Mouse (Mus musculus) thymus, adult 18-20 months (tissue): ENCODE measurements at regions not wholly inside any gene's neighbourhood (a gene's known extent, or its start where the extent isn't known, plus 50 kb on each side); places are given as distances from the start of the nearest gene placed in this dataset.

Source experiments
- DNase-seq, 2 experiments: peaks; one replicate each; pipeline ENCODE4 v3.0.0; 2022; ENCODE audit warnings: mixed read lengths in 2 of 2

DNA sequence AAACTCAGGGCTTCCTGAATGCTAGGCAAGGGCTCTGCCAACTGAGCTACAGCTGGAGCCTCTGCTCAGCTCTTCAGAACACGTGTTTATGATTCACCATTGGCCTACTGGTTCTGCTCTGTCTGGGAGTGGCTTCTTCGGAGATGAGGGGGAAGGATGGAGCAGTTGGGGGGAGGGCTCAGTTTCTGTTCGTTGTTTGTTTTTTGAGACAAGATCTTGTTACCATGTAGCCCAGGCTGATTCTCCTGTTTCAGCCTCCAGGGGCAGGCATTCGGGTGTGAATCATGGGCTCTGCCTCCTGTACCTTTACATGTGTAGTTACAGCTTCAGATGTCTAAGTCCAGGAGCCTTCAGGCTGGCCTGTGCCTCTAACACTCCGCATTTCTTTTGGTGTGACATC lies 285.3 kb upstream of the Gadl1 start:
- DNase-seq = peak; percentile 39 to 67

DNA sequence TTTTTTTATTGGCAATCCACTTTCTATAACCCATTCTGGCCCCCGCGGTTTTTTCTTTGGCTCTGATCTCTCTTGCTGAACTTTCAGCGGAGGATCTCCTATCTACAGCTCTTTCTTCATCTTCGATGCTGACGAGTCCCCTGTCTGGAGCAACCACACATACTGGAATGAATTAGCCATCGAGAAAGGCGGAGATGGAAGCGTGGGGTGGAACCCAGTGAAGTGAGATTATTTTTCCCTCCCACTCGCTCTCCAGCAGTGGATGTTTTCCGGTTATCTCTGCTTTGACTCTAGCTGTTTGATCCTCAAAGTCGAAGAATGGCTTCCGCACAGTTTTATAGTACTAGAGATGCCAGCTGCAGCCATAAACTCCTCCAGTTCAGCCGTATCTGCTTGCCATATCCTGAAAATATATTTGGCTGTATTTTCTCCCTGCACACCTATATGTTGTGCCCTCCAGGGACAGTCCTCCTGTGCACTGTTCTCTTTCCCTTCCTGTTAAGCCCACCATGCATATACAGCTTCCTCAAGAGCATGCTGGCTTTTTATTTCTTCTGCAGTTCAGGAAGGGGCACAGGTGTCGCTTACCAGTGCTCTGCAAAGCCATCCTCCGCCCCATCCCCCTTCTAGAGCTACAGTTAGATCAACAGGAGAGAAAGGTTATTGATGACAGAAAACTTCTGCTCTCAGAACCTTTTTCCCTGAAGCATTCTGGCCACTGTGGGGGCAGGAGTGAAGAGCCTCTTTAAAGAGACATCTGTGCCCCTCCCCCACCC lies 284.3 kb upstream of the Gadl1 start:
- peak in 1 of 2 experiments; percentile 56 for DNase-seq

DNA sequence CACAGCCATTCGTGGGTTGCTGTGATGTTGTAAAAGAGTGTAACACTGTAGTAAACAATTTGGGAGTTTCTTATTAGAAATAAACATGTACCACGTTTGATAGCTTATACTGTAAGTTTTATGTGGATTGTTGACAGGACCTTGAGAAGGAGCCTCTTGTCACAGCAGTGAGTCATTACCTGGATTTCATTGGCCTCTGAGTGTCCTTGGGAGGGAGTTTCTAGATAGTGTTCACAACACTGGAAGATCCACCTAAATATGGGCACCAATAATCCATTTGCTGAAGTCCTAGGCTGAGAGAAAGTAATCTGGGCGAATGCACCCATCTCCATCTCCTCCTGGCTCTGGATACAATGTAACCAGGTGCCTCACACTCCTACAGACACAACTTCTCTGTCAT lies 281.7 kb upstream of the Gadl1 start:
- no peak for DNase-seq

DNA sequence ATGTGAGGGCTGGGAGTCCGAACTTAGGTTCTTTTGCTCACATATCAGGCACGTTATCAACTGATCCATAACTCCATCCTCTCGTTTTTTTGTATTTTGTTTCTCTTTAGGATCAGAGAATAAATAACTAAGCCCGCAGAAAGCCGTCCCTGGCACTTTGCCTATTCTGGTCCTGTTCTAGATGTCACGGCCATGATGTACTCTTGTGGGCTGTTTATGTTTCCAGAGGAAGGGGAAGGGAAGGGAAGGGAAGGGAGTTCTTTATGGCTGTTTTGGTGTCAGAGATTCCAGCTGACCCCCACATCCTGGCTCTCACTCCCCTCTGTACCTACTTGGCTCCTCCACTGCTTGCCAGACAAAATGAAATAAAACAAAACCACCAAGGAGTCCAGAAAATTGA lies 272.1 kb upstream of the Gadl1 start:
- DNase-seq = no peak

DNA sequence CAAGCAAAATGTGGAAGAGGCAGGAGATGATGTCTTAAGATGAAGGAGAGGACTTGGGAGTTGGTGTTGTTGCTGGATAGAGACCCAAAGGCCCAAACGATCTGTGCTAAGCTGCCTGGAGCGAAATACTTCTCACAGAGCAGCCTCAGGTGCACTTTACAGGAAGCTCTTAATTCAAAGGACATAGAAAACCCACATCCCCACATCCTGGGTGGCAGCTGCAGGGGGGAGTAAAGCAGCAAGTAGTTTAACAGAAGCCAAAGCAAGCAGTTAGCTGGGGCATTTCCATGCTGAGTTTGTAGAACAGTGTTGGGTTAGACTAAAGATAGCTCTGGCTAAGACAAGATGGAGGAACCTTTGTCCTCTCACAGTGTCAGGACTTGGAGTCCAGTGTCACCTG lies 268.5 kb upstream of the Gadl1 start:
- peak; percentile 35 to 69 for DNase-seq

DNA sequence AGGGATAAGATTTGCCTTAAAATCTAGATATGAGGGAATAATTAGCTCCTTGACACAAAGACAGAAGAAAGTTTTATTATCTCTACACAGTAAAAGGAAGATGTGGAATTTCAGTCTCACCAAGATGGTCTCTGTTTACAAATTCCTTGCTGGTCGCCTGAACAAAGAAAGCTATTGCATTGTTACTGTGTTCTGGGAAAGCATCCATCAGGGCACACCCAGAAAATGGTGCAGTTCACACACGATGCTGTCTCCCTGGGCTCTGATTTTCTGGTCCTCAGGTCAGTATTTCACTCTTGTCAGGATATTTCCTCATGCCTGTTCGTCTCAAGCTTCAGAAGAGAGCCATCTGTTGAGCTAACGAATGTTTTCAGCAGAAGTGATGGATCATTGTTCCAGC lies 267.2 kb upstream of the Gadl1 start:
- DNase-seq = no peak

DNA sequence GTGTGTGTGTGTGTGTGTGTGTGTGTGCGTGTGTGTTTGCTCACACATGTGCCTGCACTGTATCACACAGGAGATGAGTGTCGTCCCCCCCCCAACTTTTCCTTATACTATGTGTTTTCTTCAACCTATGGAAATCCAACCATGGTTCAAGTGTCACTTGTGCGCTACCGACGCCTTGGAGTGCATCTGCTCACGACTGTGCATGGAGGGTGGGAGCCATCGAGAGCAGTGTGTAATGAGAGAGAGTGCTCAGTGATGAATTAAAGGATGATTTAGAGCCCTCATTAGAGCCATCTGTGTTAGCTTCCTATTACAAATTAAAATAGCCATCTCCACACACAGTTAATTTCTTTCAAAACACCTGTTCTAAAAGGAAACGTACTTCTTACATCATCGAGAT lies 264.3 kb upstream of the Gadl1 start:
- DNase-seq = no peak

DNA sequence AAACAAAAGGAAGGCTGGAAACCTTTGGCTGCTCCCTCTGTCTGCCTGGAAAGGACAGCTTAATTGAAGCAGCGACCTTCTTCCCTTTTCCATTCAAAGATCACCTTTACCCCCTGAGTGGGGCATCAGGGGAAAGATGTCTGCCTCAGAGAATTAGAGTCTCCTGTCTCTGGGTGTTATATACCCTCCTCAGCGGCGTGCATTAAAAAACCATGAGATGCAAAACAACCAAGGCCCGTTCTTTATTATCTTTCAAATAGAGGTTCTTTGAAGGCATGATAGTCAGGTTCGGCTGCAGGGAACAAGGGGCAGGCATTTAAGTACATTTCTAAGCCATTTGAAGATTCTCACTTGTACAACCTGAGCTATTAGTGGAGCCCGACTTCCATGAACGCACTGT lies 263.0 kb upstream of the Gadl1 start:
- no peak for DNase-seq

DNA sequence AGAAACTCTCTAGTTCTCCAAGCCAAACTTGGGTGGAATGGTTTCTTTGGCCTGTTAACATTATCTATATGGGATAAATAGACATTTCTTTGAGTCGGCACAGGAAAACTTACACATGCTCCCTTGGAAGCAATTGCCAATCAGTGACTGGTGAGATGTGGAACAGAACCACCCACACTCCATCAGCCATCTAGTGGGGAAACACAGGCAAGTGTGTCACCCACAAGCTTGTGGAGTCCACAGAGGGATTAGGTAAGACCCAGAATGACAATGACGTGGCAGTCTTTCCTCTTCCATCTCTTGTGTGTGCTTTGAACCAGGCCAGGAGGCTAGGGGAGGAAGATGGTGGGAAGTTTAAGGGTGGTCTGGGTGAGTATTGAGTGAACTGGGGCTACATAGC lies 257.5 kb upstream of the Gadl1 start:
- no peak for DNase-seq

DNA sequence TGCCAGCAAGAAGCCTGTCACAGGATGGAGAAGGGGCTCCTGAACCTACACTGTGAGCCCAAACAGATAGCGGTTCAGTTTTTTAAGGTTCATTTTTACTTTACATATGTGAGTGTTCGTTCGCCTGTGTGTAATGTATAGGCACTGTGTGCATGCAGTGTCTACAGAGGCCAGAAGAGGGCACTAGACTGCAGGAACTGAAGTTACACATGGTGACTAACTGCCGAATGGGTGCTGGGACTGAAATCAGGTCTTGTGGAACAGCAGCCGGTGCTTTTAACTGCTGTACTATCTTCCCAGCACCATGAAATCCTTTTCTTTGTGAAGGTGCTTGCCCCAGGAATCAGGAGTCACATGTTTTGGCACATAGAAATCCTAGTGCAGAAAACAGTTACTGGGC lies 256.1 kb upstream of the Gadl1 start:
- no peak for DNase-seq

DNA sequence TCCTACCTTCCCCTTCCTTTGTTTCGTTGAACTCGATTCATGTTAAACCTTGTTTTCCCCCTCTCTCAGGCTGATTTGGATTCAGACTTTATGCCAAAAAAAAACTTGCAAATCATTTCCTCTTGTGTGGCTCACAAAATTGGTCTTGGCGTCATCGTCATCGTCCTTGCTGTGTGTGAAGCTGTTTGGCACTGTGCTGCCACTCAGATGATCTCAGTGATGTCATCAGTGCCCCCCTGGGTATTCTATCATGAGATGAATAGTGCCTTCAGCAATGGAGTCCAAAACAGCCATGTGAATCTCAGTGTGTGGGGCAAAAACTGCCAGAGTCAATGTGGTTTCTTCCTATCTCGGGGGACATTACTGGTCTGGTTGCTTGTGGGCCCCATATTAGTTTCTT lies 254.3 kb upstream of the Gadl1 start:
- no peak for DNase-seq

DNA sequence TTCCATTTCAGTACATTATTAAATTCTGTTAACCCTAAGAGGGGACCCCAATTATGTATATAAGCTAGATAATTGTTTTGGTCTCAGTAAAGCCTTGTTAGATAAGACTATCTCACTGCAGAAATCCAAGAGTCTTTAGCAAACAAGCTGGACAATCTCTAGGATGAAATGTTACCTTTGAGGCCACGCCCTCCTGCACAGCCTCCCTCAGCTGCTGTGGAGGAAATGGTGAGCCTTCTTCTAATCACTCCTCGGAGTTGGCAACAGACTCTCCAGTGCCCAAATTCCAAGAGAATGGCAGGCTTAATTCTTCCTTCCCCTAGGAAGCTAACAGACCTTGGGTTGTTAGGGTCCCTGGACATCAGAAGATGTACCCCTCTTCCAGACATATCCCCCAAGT lies 252.7 kb upstream of the Gadl1 start:
- DNase-seq = no peak

DNA sequence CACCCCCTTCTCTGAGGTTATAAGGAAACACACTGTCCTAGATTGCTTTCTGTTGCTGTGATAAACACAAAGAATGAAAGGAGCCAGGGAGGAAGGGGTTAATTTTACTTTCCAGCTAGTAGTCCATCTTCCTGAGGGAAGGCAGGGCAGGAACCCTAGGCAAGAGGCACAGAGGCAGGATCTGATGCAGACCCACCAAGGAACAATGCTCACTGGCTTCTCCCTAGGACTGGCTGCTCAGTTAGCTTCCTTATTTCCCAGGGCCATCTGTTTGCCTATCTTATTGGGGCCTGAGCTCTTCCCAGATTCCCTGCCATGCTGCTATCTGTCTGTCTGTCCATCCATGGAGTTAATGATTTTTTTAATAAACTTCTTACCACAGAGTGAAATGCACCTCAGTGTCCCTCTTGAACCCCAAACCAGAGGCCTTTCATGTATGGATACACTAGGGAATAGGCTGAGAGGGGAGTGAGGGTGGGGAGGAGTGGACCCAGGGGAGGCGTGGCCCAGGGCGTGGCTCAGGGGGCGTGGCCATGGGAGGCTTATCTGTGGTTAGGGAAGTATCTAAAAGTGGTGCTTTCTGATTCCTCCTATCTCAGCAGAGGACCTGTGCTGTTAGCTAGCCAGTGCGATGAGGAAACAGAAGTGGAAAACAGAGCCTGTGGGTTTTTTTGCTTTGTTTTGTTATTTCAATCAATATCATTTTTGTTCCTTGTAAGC lies 252.1 kb upstream of the Gadl1 start:
- no peak for DNase-seq

DNA sequence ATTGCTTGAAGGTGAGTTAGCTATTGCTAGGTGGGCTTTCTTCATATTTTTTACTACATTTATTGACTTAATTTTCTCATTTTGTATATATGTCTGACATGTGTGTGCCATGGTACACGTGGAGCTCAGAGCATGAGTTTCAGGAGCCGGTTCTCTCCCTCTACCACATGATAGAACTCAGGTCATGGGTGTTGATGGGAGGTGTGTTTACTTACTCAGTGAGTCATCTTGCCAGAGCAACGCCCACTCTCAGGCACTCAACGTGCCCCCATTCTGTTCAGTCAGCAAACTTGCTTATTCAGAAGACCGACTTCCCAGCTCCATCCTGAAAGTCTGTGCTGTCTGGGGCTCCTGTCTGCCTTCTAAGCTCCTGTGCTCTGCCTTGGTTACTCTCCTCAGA lies 250.8 kb upstream of the Gadl1 start:
- no peak for DNase-seq

DNA sequence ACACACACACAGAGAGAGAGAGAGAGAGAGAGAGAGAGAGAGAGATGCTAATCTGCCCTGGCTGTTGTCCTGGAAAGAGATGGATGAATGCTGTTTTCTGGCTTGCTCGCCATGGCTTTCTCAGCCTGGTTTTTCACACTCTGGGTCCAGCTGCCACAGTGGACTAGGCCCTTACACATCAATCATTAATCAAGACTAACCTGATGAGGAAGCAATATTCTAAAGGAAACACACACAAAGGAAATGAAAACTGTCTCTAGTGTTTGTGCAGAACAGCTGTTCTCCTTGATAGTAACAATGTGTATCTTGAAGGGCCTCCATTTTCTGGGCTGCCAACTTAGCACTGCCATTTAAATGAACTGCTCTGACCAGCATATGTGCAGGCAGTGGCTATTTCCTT lies 248.9 kb upstream of the Gadl1 start:
- DNase-seq = no peak

DNA sequence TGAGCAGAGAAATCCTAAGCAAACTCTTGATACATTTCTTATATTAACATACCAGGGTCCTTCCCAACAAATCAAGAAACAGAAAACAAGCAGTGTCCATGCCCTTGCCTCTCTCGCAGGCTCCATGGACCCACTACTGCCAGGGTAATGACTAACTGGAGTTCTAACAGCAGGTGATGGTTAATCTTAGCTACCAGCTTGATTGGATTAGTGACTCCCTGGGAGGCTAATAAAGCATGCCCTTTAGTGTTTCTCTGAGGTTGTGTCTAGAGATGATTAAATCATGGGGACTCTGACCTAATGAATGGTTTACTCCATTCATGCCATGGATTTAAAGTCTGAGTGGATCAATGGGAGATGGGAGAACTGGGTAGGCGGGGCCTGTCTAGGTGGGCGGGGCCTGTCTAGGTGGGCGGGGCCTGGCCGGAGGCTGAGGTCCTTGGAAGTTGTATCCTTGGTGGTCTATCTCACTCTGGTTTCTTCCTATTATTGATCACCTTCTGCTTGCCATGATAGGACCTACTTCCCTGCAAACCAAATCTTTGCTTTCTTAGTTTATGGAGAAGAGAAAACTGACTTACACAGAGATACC lies 247.3 kb upstream of the Gadl1 start:
- DNase-seq = no peak

DNA sequence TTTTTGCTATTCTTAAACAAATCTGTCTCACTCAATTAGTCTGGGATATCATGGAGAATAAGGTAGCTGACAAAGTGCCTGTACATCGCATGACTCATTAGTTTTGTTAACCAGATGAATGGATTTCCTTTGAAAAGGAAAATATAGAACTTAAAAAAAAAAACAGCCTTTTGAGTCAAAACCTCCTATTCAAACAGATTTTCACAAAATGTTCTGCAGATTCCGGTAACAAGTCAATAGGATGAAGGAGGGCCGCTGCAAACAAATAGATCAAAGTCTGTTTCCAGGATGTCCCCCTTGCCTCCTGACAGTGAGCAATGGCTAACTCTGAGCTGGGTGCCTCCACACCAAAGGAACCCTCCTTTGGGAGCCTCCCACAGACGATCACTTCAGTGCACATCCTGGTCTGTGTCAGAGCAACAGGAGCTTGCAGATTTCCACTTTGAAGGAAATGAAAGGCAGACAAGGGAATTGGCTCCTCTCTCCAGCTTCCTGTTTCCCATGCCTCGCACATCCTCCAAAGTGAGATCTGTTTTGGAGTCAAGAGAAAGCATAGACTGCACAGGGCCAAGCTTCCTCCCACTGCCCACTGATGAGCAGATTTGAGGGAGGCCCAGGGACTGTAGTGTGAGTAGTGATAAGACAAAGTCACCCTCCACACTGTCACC lies 243.8 kb upstream of the Gadl1 start:
- no peak for DNase-seq

DNA sequence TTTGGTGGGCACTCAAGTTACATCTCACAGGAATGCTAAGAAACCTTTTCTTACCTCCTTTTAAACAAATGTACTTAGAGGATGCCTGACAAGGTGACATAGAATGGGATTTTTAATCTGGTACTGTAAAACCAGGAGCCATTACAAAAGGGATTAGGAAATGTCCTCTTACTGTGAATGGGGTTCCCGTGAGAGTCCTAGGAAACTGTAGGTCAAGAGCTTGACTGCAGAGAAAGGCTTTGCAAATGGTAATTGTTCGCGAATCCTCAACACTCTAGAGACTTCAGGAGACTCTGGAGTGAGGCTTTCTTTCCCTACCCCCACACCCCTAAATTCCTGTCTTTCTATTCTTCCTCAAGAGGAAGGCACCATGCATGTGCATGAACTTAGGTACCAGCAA lies 242.7 kb upstream of the Gadl1 start:
- no peak for DNase-seq

DNA sequence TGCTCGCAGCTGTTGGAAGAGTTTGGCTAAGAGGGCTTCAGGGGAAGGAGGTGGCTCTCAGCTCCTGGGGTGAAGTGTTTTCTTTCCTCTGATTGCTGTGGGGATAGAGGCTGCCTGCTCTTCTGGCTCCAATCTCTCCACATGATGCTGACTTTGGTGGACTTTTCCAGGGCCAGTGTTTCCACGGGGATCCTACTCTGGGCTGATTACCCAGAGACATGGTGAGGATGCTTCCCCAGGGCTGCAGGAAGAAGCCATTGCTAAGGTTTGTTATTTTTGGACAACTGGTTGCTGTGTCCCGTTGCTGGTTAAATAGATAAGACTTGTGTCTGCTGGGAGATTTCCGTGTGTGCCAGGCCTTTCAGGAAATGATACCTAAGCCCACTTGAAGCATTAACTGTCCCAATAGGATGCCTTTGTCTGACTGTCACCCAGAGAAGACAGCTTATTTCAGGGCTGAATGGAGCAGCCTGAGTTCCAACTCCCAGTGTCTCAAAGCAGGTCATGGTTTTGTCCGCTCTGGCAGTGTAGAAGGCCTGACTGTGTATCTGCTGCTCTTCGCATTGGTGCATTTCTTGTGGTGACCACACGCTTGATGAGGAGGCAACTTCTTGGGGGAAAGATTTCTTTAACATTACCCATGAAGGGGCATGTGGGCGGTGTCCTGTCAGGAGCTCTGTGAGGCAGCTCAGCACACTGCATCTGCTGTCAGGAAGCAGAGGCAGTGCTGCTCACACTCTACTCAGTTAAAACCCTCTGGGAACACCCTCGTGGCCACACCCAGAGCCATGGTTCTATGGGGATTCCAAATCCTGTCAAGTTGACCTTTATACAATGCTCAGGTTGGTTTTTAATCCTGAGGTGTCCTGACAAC lies 228.3 kb upstream of the Gadl1 start:
- no peak for DNase-seq

DNA sequence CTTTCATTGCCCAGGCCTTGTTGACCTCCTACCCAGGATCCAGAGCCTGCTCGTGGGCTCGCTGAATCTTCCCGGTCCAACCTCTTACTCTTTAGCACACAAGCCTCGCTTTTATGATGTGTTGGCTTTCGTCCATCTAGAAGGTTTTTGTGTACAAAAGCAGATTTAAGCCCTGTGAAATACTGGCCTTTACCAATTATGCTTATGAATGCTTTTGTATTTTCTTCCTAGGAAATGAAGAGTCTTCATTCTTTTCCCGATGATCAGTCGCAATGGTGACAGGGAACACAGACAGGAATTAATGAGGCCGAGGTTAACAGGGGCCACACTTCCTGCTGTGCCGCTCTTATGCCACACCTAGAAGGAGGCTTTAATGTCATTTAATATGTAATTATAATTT lies 227.4 kb upstream of the Gadl1 start:
- no peak for DNase-seq

DNA sequence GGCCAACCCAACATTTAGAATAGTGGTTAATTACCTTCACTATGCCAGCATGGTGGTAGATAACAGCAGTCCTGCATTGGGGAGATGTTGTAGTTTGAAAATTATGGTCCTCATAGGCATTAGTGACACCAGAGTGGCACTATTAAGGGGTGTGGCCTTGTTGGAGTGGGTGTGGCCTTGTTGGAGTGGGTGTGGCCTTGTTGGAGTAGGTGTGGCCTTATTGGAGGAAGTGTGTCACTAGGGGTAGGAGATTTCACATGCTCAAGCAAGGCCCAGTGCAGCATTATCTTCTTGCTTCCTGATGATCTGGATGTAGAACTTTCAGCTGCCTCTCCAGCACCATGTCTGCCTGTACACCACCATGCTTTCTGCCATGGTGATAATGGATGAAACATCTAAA lies 225.3 kb upstream of the Gadl1 start:
- no peak for DNase-seq

DNA sequence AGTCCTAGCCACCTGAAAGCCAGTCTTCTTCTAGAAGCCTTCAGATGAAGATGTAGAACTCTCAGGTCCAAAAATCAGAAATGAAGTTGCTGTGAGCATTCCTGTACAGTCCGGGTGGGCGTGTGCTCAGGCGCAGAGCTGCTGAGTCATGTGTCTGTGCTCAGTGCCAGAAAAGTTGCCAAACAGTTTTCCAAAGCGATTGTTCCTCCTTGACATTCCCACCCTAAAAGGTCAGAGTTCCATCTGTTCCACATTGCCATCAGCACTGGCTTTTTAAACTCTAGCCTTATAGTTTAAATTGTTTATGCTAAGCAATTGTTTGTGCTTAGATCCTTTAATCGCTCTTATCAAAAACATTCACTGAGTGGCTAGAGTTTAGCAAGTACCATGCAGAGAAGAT lies 222.7 kb upstream of the Gadl1 start:
- no peak for DNase-seq

DNA sequence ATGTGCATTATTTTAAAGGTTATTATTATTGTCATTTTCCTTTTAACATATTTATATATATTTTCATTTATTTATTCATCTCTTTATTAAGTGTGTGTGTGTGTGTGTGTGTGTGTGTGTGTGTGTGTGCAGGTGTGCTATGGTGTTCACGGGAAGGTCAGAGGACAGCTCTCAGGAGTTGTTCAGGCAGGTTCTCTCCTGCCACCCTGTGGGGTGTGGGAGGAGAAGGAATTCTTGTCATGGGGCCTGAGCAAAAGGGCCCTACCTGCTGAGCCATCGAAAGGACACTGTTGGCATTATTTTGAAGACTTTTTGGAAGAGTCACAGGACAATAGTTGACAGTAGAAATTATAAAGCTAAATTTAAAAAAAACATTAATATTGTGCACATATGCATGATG lies 216.4 kb upstream of the Gadl1 start:
- DNase-seq = no peak
